Mouse (Mus musculus): ENCODE results near the gene Ivd. TPM values are rescaled to one million over a fixed set of nuclear protein-coding genes. Genes with fewer than 3 reads are reported as not detected.

Ivd gene
- polyA plus RNA-seq, 1 experiment from 2014 or later: 51.3 TPM

- WGBS: 74% methylated on average over 5 of the region's 5 CpGs
- no peaks in the 10 kb centered on the region for H3K36me3 ChIP-seq (ENCODE audit: control insufficient read depth, insufficient read depth, low read length)
- no peaks in the 10 kb centered on the region for H3K4me1 ChIP-seq (ENCODE audit: control insufficient read depth, insufficient read depth, low read length)
- H3K27me3 ChIP-seq (replicated peaks; ENCODE audit: control insufficient read depth, insufficient read depth, low read length): no peaks in the 10 kb centered on the region
- H3K4me2 ChIP-seq (ENCODE audit: low read depth, low read length): no peak overlapping the region
- ATAC-seq: no peak
- no peak overlapping the region for H3K27ac ChIP-seq (ENCODE audit: low read length)
- H3K4me3 ChIP-seq (ENCODE audit: low read length): no peak overlapping the region
- no peaks in the 10 kb centered on the region for H3K9me3 ChIP-seq (ENCODE audit: control insufficient read depth, low read length)
- no peak overlapping the region for H3K9ac ChIP-seq (ENCODE audit: low read depth, low read length)
These were observed 20.6 kb upstream of the Ivd start for GRCm38 (mm10) chr2:118841186-118841585.

- Histone ChIP-seq H3K9me3 (ENCODE audit: control insufficient read depth, low read length) (no peaks in the 10 kb centered on the region), H3K4me3 (ENCODE audit: low read length) (no peak overlapping the region), H3K36me3 (ENCODE audit: control insufficient read depth, insufficient read depth, low read length) (no peaks in the 10 kb centered on the region), H3K27ac (ENCODE audit: low read length) (no peak overlapping the region), H3K4me2 (ENCODE audit: low read depth, low read length) (no peak overlapping the region), H3K27me3 (replicated peaks; ENCODE audit: control insufficient read depth, insufficient read depth, low read length) (no peaks in the 10 kb centered on the region), H3K4me1 (ENCODE audit: control insufficient read depth, insufficient read depth, low read length) (no peaks in the 10 kb centered on the region), H3K9ac (ENCODE audit: low read depth, low read length) (no peak overlapping the region)
- no peak for ATAC-seq
- 83% methylated on average over 4 of the region's 4 CpGs for WGBS
These were observed 20.0 kb upstream of the Ivd start for GRCm38 (mm10) chr2:118841774-118842173.

GRCm38 (mm10) chr2:118844427-118844826, 17.3 kb upstream of the Ivd start:
- Histone ChIP-seq H3K9ac (ENCODE audit: low read depth, low read length) (no peak overlapping the region), H3K9me3 (ENCODE audit: control insufficient read depth, low read length) (no peaks in the 10 kb centered on the region), H3K36me3 (ENCODE audit: control insufficient read depth, insufficient read depth, low read length) (no peaks in the 10 kb centered on the region), H3K27me3 (replicated peaks; ENCODE audit: control insufficient read depth, insufficient read depth, low read length) (no peaks in the 10 kb centered on the region), H3K4me2 (ENCODE audit: low read depth, low read length) (no peak overlapping the region), H3K4me3 (ENCODE audit: low read length) (no peak overlapping the region), H3K4me1 (ENCODE audit: control insufficient read depth, insufficient read depth, low read length) (no peaks in the 10 kb centered on the region), H3K27ac (ENCODE audit: low read length) (no peak overlapping the region)
- ATAC-seq: no peak
- 70% methylated on average over 3 of the region's 3 CpGs for WGBS

DNA sequence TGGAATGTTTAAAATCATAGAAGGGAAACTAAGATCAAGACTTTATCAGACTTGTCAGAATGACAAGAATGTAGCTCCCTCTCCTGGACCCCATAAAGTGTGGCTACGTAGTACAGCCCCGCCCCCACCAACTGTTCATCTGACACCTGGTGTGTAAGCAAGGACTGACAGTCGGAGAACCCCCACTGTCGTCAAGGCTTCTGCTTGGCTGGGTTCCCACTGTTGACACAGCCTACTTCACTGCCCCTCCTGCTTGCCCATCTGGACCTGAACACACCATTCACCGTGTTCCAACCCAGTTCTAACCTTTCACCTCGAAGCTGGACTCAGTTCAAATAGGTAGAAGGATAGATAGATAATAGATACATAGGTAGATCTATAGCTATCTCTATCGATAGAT, 15.5 kb upstream of the Ivd start:
- Histone ChIP-seq H3K4me2 (ENCODE audit: low read depth, low read length) (no peak overlapping the region), H3K9me3 (ENCODE audit: control insufficient read depth, low read length) (no peaks in the 10 kb centered on the region), H3K4me3 (ENCODE audit: low read length) (no peak overlapping the region), H3K27me3 (replicated peaks; ENCODE audit: control insufficient read depth, insufficient read depth, low read length) (no peaks in the 10 kb centered on the region), H3K27ac (ENCODE audit: low read length) (no peak overlapping the region), H3K9ac (ENCODE audit: low read depth, low read length) (no peak overlapping the region), H3K36me3 (ENCODE audit: control insufficient read depth, insufficient read depth, low read length) (no peaks in the 10 kb centered on the region), H3K4me1 (ENCODE audit: control insufficient read depth, insufficient read depth, low read length) (no peaks in the 10 kb centered on the region)
- WGBS: 41% methylated on average over 7 of the region's 7 CpGs
- peak; percentile 59; the same call in 1 of the 2 replicates for ATAC-seq

DNA sequence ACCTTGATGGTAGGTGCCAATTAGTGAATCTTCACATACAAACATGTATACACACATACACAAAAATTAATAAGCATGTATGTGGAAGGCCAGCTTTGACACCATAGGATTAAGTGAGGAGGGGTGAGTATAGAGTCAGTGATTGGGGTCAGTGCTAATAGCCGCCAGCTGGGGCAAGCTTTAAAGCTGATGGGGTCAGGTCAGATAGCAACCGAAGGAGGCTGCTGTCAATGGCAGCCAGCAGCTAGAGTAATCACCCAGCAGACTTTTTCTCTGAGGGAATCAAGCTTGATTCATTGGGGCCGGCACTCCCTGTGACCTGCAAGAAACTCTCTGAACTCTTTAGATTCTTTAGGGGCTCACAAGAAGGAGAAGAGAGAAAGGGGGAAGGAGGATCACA, 10.0 kb upstream of the Ivd start:
- 31% methylated on average over 3 of the region's 3 CpGs for WGBS

DNA sequence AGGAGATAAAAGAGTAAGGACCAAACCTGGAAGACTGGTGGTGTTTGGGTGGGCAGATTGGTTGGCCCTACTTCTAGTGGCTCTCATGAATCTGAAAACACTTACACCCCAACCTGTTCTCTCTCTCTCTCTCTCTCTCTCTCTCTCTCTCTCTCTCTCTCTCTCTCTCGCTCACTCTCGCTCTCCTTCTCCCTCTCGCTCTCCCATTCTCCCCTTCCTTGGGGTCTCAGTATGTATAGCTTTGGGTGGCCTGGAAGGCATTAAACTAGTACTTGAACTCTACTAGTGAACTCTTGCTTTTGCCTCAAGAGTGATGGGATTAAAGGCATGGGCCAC, 554 bp downstream of the Ivd start:
- Histone ChIP-seq H3K27me3 (replicated peaks; ENCODE audit: control insufficient read depth, insufficient read depth, low read length) (no peaks in the 10 kb centered on the region), H3K9ac (ENCODE audit: low read depth, low read length) (peak overlapping the region; percentile 79), H3K27ac (ENCODE audit: low read length) (peak overlapping the region; percentile 59; the same call in 1 of the 2 replicates), H3K4me1 (ENCODE audit: control insufficient read depth, insufficient read depth, low read length) (peaks cover 3% of the 10 kb centered on the region), H3K9me3 (ENCODE audit: control insufficient read depth, low read length) (no peaks in the 10 kb centered on the region), H3K4me3 (ENCODE audit: low read length) (peak overlapping the region; percentile 73), H3K4me2 (ENCODE audit: low read depth, low read length) (peak overlapping the region; percentile 87), H3K36me3 (ENCODE audit: control insufficient read depth, insufficient read depth, low read length) (peaks cover 4% of the 10 kb centered on the region; the same call in 1 of the 2 replicates)
- WGBS: 30% methylated on average over 3 of the region's 3 CpGs
- ATAC-seq: no peak

More for the DNA sequence above, 10.0 kb upstream of the Ivd start:
- no peaks in the 10 kb centered on the region for H3K36me3 ChIP-seq (ENCODE audit: control insufficient read depth, insufficient read depth, low read length)
- H3K9me3 ChIP-seq (ENCODE audit: control insufficient read depth, low read length): no peaks in the 10 kb centered on the region
- no peaks in the 10 kb centered on the region for H3K27me3 ChIP-seq (replicated peaks; ENCODE audit: control insufficient read depth, insufficient read depth, low read length)
- ATAC-seq: no peak
- no peaks in the 10 kb centered on the region for H3K4me1 ChIP-seq (ENCODE audit: control insufficient read depth, insufficient read depth, low read length)
- H3K27ac ChIP-seq (ENCODE audit: low read length): no peak overlapping the region
- H3K9ac ChIP-seq (ENCODE audit: low read depth, low read length): no peak overlapping the region
- H3K4me3 ChIP-seq (ENCODE audit: low read length): no peak overlapping the region
- H3K4me2 ChIP-seq (ENCODE audit: low read depth, low read length): no peak overlapping the region

GRCm38 (mm10) chr2:118870601-118871000, 8.8 kb downstream of the Ivd start:
- Histone ChIP-seq H3K4me2 (ENCODE audit: low read depth, low read length) (no peak overlapping the region), H3K4me3 (ENCODE audit: low read length) (no peak overlapping the region), H3K9ac (ENCODE audit: low read depth, low read length) (no peak overlapping the region), H3K27ac (ENCODE audit: low read length) (no peak overlapping the region), H3K36me3 (ENCODE audit: control insufficient read depth, insufficient read depth, low read length) (peaks cover 4% of the 10 kb centered on the region), H3K9me3 (ENCODE audit: control insufficient read depth, low read length) (no peaks in the 10 kb centered on the region), H3K4me1 (ENCODE audit: control insufficient read depth, insufficient read depth, low read length) (no peaks in the 10 kb centered on the region), H3K27me3 (replicated peaks; ENCODE audit: control insufficient read depth, insufficient read depth, low read length) (no peaks in the 10 kb centered on the region)
- ATAC-seq: no peak
- 79% methylated on average over 3 of the region's 3 CpGs for WGBS

DNA sequence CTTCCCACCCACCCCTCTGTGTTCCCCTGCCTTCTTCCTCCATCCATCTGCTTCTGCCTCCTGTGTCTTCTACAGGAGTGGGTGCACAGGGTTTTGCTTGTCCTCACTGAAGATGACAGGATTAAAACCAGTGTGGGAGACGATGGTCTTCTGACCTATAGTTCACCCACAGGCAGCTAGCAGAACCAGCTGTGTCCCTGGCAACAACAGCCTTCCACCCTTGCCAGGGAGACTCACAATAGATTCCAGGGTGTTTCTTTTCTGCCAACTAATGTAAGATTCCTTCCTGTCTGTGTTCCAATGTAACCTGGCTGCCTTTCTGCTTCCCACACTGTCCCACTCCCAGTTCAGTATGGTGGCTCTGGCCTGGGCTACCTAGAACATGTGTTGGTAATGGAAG, 9.3 kb downstream of the Ivd start:
- no peak overlapping the region for H3K4me2 ChIP-seq (ENCODE audit: low read depth, low read length)
- 76% methylated on average over 1 of the region's 1 CpGs for WGBS
- H3K9me3 ChIP-seq (ENCODE audit: control insufficient read depth, low read length): no peaks in the 10 kb centered on the region
- H3K36me3 ChIP-seq (ENCODE audit: control insufficient read depth, insufficient read depth, low read length): peaks cover under 1% of the 10 kb centered on the region; the same call in 1 of the 2 replicates
- H3K27ac ChIP-seq (ENCODE audit: low read length): no peak overlapping the region
- H3K4me1 ChIP-seq (ENCODE audit: control insufficient read depth, insufficient read depth, low read length): no peaks in the 10 kb centered on the region
- no peak overlapping the region for H3K9ac ChIP-seq (ENCODE audit: low read depth, low read length)
- H3K4me3 ChIP-seq (ENCODE audit: low read length): no peak overlapping the region
- H3K27me3 ChIP-seq (replicated peaks; ENCODE audit: control insufficient read depth, insufficient read depth, low read length): no peaks in the 10 kb centered on the region
- no peak for ATAC-seq

- no peak for ATAC-seq
- no peak overlapping the region for H3K4me2 ChIP-seq (ENCODE audit: low read depth, low read length)
- H3K36me3 ChIP-seq (ENCODE audit: control insufficient read depth, insufficient read depth, low read length): no peaks in the 10 kb centered on the region; the same call in 1 of the 2 replicates
- no peak overlapping the region for H3K27ac ChIP-seq (ENCODE audit: low read length)
- no peak overlapping the region for H3K4me3 ChIP-seq (ENCODE audit: low read length)
- no peaks in the 10 kb centered on the region for H3K4me1 ChIP-seq (ENCODE audit: control insufficient read depth, insufficient read depth, low read length)
- H3K27me3 ChIP-seq (replicated peaks; ENCODE audit: control insufficient read depth, insufficient read depth, low read length): no peaks in the 10 kb centered on the region
- 85% methylated on average over 5 of the region's 5 CpGs for WGBS
- no peak overlapping the region for H3K9ac ChIP-seq (ENCODE audit: low read depth, low read length)
- H3K9me3 ChIP-seq (ENCODE audit: control insufficient read depth, low read length): no peaks in the 10 kb centered on the region
These were observed 11.3 kb downstream of the Ivd start for GRCm38 (mm10) chr2:118873018-118873417.

DNA sequence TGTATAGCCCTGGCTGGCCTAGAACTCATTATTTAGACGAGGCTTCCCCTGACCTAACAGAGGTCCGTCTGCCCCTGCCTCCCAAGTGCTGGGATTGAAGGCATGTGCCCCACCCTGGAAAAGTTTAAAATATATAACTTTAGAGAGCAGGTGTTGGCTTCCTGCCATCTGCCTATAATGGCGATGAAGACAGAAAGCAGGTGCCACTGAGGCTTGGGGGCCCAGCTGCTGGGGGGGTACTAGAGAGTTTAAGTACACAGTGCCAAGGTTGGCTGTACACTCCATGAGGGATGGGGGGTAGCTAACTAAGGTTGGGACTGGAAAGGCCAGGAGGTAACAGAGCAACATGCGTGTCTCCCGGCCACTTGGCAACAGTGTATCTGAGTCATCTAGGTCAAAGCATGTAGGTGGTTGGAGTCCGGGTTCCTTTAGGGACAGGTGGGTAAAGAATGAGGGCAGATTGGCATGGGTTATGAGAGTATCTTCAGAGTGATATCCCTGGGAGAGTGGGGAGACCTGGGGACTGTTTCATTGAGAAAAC, 12.2 kb downstream of the Ivd start:
- ATAC-seq: no peak
- Histone ChIP-seq H3K9me3 (ENCODE audit: control insufficient read depth, low read length) (no peaks in the 10 kb centered on the region), H3K9ac (ENCODE audit: low read depth, low read length) (no peak overlapping the region), H3K36me3 (ENCODE audit: control insufficient read depth, insufficient read depth, low read length) (no peaks in the 10 kb centered on the region; the same call in 1 of the 2 replicates), H3K27ac (ENCODE audit: low read length) (no peak overlapping the region), H3K27me3 (replicated peaks; ENCODE audit: control insufficient read depth, insufficient read depth, low read length) (no peaks in the 10 kb centered on the region), H3K4me2 (ENCODE audit: low read depth, low read length) (no peak overlapping the region), H3K4me1 (ENCODE audit: control insufficient read depth, insufficient read depth, low read length) (no peaks in the 10 kb centered on the region), H3K4me3 (ENCODE audit: low read length) (no peak overlapping the region)
- WGBS: 69% methylated on average over 6 of the region's 6 CpGs
